Mouse (Mus musculus) forebrain, postnatal 0 days (tissue): ENCODE measurements around the gene Sprn. TPM values are rescaled to one million over a fixed set of nuclear protein-coding genes. Genes with fewer than 3 reads are reported as not detected.
A peak's percentile ranks its signal among the peaks of the same experiment; 100 is the strongest.

Experiments
- ATAC-seq: fragments of 200-750 bp; cut with Nextera tagmentation; 2 replicates; pipeline ENCODE4 v1.8.0; 2017; ENCODE audit warnings: mild to moderate bottlenecking, moderate library complexity
- DNase-seq: peaks from one replicate; pipeline ENCODE4 v3.0.0-alpha.2; 2015
- H3K27ac ChIP-seq: fragments of 300-500 bp; sonication (generic); 2 replicates; pipeline ENCODE4 v1.5.1; 2014; ENCODE audit warnings: low read depth, mild to moderate bottlenecking, antibody characterized with exemption, low read length, moderate library complexity, mixed read lengths
- H3K27me3 ChIP-seq: fragments of 300-500 bp; sonication (generic); 2 replicates; pipeline ENCODE4 v1.6.1; 2014; ENCODE audit warnings: mild to moderate bottlenecking, low read length, mixed read lengths; ENCODE audit not compliant: insufficient read depth
- H3K36me3 ChIP-seq: fragments of 300-500 bp; sonication (generic); 2 replicates; pipeline ENCODE4 v1.6.1; 2014; ENCODE audit warnings: mild to moderate bottlenecking, moderate library complexity; ENCODE audit not compliant: insufficient read depth
- H3K4me1 ChIP-seq: fragments of 300-500 bp; sonication (generic); 2 replicates; pipeline ENCODE4 v1.6.1; 2014; ENCODE audit warnings: antibody characterized with exemption; ENCODE audit not compliant: insufficient read depth
- H3K4me2 ChIP-seq: fragments of 300-500 bp; sonication (generic); 2 replicates; pipeline ENCODE4 v1.6.1; 2014; ENCODE audit warnings: low read depth, mild to moderate bottlenecking, moderate library complexity
- H3K4me3 ChIP-seq: fragments of 300-500 bp; sonication (generic); 2 replicates; pipeline ENCODE4 v1.5.1; 2014; ENCODE audit warnings: low read depth, low read length, mixed read lengths
- H3K9ac ChIP-seq: fragments of 300-500 bp; sonication (generic); 2 replicates; pipeline ENCODE4 v1.6.1; 2014; ENCODE audit warnings: mild to moderate bottlenecking
- H3K9me3 ChIP-seq: fragments of 300-500 bp; sonication (generic); 2 replicates; pipeline ENCODE4 v1.6.1; 2016; ENCODE audit warnings: low read length
- CTCF ChIP-seq: sonication (generic); IDR thresholded peaks from 2 replicates; pipeline ENCODE4 v1.5.1; 2016; ENCODE audit warnings: antibody characterized with exemption, control low read depth, low read depth
- WGBS: fragments of 180-500 bp; shearing (Covaris S2); extraction: QIAGEN DNeasy Blood & Tissue Kit; methylation state at CpG from one replicate; pipeline ENCODE4 v1.1.7; 2014; 5-methylcytosine and 5-hydroxymethylcytosine counted together
- polyA plus RNA-seq: library from polyadenylated mRNA; unstranded; fragments of >200 nt; fragmentation: Nextera tagmentation; extraction: Ambion mirVana; gene quantifications from 2 replicates; pipeline ENCODE4 v1.2.1, GENCODE M21; 2015
- total RNA-seq: library from RNA; depleted of rRNA; stranded (reverse); fragments of >200 nt; gene quantifications from 2 replicates; pipeline ENCODE4 v1.2.3, GENCODE M21; 2014; rRNA removed

Gene Sprn
- total RNA-seq (64.0 and 74.4 TPM in 2 replicates), polyA plus RNA-seq (32.6 and 43.5 TPM in 2 replicates)

GRCm38 (mm10) chr7:140154218-140154927 is at the start of gene Sprn:
TSS of gene Sprn (minus strand) at chr7:140154877.
- H3K9me3 ChIP-seq: no peaks in the 10 kb centered on the region
- H3K27me3 ChIP-seq: no peaks in the 10 kb centered on the region
- DNase-seq: peak; percentile 79
- peak; percentile 91 for ATAC-seq
- WGBS: 2% methylated on average over 28 of the region's 28 CpGs
- H3K36me3 ChIP-seq: peaks cover 4% of the 10 kb centered on the region; the same call in 1 of the 2 replicates
- H3K4me1 ChIP-seq: peaks cover 13% of the 10 kb centered on the region
- TF ChIP-seq CTCF: no peak
- H3K4me3 ChIP-seq: peak within 1 kb of the TSS; percentile 54
- H3K4me2 ChIP-seq: peak within 1 kb of the TSS; percentile 73
- peak within 1 kb of the TSS; percentile 83 for H3K27ac ChIP-seq
- H3K9ac ChIP-seq: peak within 1 kb of the TSS; percentile 83

- no peaks in the 10 kb centered on the region for H3K9me3 ChIP-seq
- no peak overlapping the region for H3K9ac ChIP-seq
- H3K4me3 ChIP-seq: no peak overlapping the region
- H3K4me2 ChIP-seq: no peak overlapping the region
- H3K27me3 ChIP-seq: no peaks in the 10 kb centered on the region
- DNase-seq (no peak), ATAC-seq (no peak)
- no peak overlapping the region for H3K27ac ChIP-seq
- WGBS: 93% methylated on average over 4 of the region's 4 CpGs
- H3K36me3 ChIP-seq: no peaks in the 10 kb centered on the region
- TF ChIP-seq CTCF: no peak
- no peaks in the 10 kb centered on the region for H3K4me1 ChIP-seq
Observed at GRCm38 (mm10) chr7:140201090-140201489, 46.4 kb upstream of the Sprn start.

GRCm38 (mm10) chr7:140196002-140196401 is 41.3 kb upstream of the Sprn start:
- DNase-seq: no peak
- Histone ChIP-seq H3K36me3 (no peaks in the 10 kb centered on the region), H3K27me3 (no peaks in the 10 kb centered on the region), H3K4me1 (no peaks in the 10 kb centered on the region), H3K9ac (no peak overlapping the region), H3K4me3 (no peak overlapping the region), H3K4me2 (no peak overlapping the region), H3K27ac (no peak overlapping the region), H3K9me3 (no peaks in the 10 kb centered on the region)
- ATAC-seq: no peak
- 84% methylated on average over 8 of the region's 8 CpGs for WGBS
- TF ChIP-seq CTCF: no peak

GRCm38 (mm10) chr7:140194031-140194430 is 39.4 kb upstream of the Sprn start:
- DNase-seq: no peak
- ATAC-seq: no peak
- Histone ChIP-seq H3K4me2 (no peak overlapping the region), H3K4me1 (no peaks in the 10 kb centered on the region), H3K36me3 (no peaks in the 10 kb centered on the region), H3K9ac (no peak overlapping the region), H3K27me3 (no peaks in the 10 kb centered on the region), H3K9me3 (no peaks in the 10 kb centered on the region), H3K4me3 (no peak overlapping the region), H3K27ac (no peak overlapping the region)
- no peak for TF ChIP-seq CTCF
- 80% methylated on average over 4 of the region's 4 CpGs for WGBS

GRCm38 (mm10) chr7:140192851-140193250 is 38.2 kb upstream of the Sprn start:
- Histone ChIP-seq H3K4me3 (no peak overlapping the region), H3K27ac (no peak overlapping the region), H3K36me3 (no peaks in the 10 kb centered on the region), H3K9me3 (no peaks in the 10 kb centered on the region), H3K4me2 (no peak overlapping the region), H3K27me3 (no peaks in the 10 kb centered on the region), H3K9ac (no peak overlapping the region), H3K4me1 (no peaks in the 10 kb centered on the region)
- ATAC-seq (no peak), DNase-seq (no peak)
- no peak for TF ChIP-seq CTCF
- WGBS: 86% methylated on average over 2 of the region's 2 CpGs

GRCm38 (mm10) chr7:140192445-140192844 is 37.8 kb upstream of the Sprn start:
- WGBS: 51% methylated on average over 2 of the region's 2 CpGs
- DNase-seq (no peak), ATAC-seq (no peak)
- Histone ChIP-seq H3K27ac (no peak overlapping the region), H3K9ac (no peak overlapping the region), H3K27me3 (no peaks in the 10 kb centered on the region), H3K4me1 (no peaks in the 10 kb centered on the region), H3K4me2 (no peak overlapping the region), H3K9me3 (no peaks in the 10 kb centered on the region), H3K36me3 (no peaks in the 10 kb centered on the region), H3K4me3 (no peak overlapping the region)
- TF ChIP-seq CTCF: no peak

GRCm38 (mm10) chr7:140190435-140190834 is 35.8 kb upstream of the Sprn start:
- Histone ChIP-seq H3K4me3 (no peak overlapping the region), H3K36me3 (no peaks in the 10 kb centered on the region), H3K4me1 (no peaks in the 10 kb centered on the region), H3K27me3 (no peaks in the 10 kb centered on the region), H3K9me3 (no peaks in the 10 kb centered on the region), H3K4me2 (no peak overlapping the region), H3K27ac (no peak overlapping the region), H3K9ac (no peak overlapping the region)
- DNase-seq (no peak), ATAC-seq (no peak)
- 92% methylated on average over 1 of the region's 1 CpGs for WGBS
- TF ChIP-seq CTCF: no peak
